Mouse (Mus musculus) testis, adult 2 months (tissue): ENCODE measurements at regions not wholly inside any gene's neighbourhood (a gene's known extent, or its start where the extent isn't known, plus 50 kb on each side); places are given as distances from the start of the nearest gene placed in this dataset.

ENCODE experiments used
- CTCF ChIP-seq: fragments of 200-500 bp; IDR thresholded peaks from 2 replicates; pipeline ENCODE4 v1.5.1; 2012; ENCODE audit warnings: low read depth, mild to moderate bottlenecking, inconsistent platforms, low read length, moderate library complexity; ENCODE audit not compliant: control insufficient read depth, insufficient read depth, insufficient replicate concordance
- POLR2A ChIP-seq: fragments of 200-500 bp; IDR thresholded peaks from 2 replicates; pipeline ENCODE4 v1.6.1; 2012; ENCODE audit warnings: low read depth, mild to moderate bottlenecking, inconsistent platforms, low read length, moderate library complexity; ENCODE audit not compliant: control insufficient read depth

DNA sequence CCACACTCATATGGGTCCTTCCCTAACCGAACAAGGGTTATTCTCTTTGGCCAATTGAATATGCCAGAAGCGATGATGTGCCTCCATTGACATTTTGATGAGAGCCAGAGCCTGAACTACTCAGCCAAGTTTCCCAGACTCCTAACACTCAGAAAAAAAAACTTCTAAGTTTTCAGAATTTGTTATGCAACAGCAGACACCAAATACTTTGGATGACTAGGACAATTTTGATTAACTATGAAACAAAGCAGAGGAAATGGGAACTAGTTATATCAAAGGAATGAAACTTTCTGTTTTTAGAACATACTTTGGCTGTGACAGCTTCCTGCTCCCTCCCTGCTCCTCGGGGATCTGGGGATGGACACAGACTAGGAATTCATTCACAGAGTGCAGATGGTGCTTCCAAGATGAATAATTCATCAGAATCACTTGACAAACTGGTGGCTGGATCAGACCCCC is 254.3 kb upstream of the Smlr1 start:
- TF ChIP-seq POLR2A (no peak), CTCF (no peak)
